Mouse (Mus musculus) small intestine, adult 2 months (tissue): ENCODE results near the gene Serp1.

Source experiments
- CTCF ChIP-seq: fragments of 200-500 bp; IDR thresholded peaks from 2 replicates; pipeline ENCODE4 v1.5.1; 2012; ENCODE audit warnings: low read depth, mild to moderate bottlenecking, control low read depth, inconsistent platforms, low read length, moderate library complexity, mixed read lengths; ENCODE audit not compliant: insufficient replicate concordance, insufficient read length; ENCODE audit errors: extremely low read depth
- POLR2A ChIP-seq: fragments of 200-500 bp; IDR thresholded peaks from 2 replicates; pipeline ENCODE4 v1.6.1; 2012; ENCODE audit warnings: low read depth, mild to moderate bottlenecking, control low read depth, inconsistent platforms, low read length, moderate library complexity

DNA sequence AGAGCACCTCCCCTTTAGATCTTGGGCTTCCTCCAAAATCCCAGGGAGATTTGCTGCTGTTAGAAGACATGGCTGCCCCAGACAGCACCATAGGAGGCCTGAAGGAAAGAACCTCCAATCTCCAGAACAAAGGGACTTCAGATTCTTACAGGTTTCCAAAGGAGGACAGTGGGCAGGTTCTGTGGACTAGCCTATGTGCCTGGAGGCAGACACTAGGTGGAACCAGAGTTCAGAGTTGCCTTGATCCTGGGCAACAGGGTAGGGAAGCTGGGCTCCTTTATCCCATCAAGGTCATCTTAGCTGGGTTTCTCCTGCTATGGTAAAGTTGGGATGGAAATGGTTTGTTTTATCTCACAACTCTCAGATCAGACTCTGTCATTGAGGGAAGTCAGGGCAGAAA lies 14.1 kb downstream of the Serp1 start:
- TF ChIP-seq CTCF: peak; percentile 35; the same call in 1 of the 2 replicates
- TF ChIP-seq POLR2A: no peak
